Mouse (Mus musculus) liver, embryonic 15.5 days (tissue): Measurements from ENCODE around the gene Atat1. TPM values are rescaled to one million over a fixed set of nuclear protein-coding genes. Genes with fewer than 3 reads are reported as not detected.
"Not testable (repeated sequence)": the region's sequence is repeated elsewhere in the genome, so short reads cannot be mapped to it uniquely, and the experiment has no call there.

Source experiments
- ATAC-seq: fragments of 200-750 bp; cut with Nextera tagmentation; 2 replicates; pipeline ENCODE4 v1.8.0; 2017; ENCODE audit warnings: moderate number of reproducible peaks, mild to moderate bottlenecking, moderate library complexity; ENCODE audit not compliant: insufficient read depth
- H3K27ac ChIP-seq: fragments of 300-500 bp; sonication (generic); replicated peaks from 2 replicates; pipeline ENCODE4 v1.5.1; 2015; ENCODE audit warnings: mild to moderate bottlenecking, inconsistent platforms
- H3K27me3 ChIP-seq: fragments of 300-500 bp; sonication (generic); 2 replicates; pipeline ENCODE4 v1.6.1; 2015; ENCODE audit warnings: mild to moderate bottlenecking, inconsistent platforms
- H3K36me3 ChIP-seq: fragments of 300-500 bp; sonication (generic); replicated peaks from 2 replicates; pipeline ENCODE4 v1.6.1; 2015; ENCODE audit warnings: moderate library complexity, mild to moderate bottlenecking, inconsistent platforms
- H3K4me1 ChIP-seq: fragments of 300-500 bp; sonication (generic); replicated peaks from 2 replicates; pipeline ENCODE4 v1.6.1; 2015; ENCODE audit warnings: inconsistent platforms
- H3K4me2 ChIP-seq: fragments of 300-500 bp; sonication (generic); 2 replicates; pipeline ENCODE4 v1.6.1; 2015; ENCODE audit warnings: moderate library complexity, mild to moderate bottlenecking, inconsistent platforms
- H3K4me3 ChIP-seq: fragments of 300-500 bp; sonication (generic); replicated peaks from 2 replicates; pipeline ENCODE4 v1.5.1; 2015; ENCODE audit warnings: mild to moderate bottlenecking, inconsistent platforms
- H3K9ac ChIP-seq: fragments of 300-500 bp; sonication (generic); 2 replicates; pipeline ENCODE4 v1.6.1; 2015; ENCODE audit warnings: moderate library complexity, mild to moderate bottlenecking, inconsistent platforms
- H3K9me3 ChIP-seq: fragments of 300-500 bp; sonication (generic); replicated peaks from 2 replicates; pipeline ENCODE4 v1.6.1; 2016; ENCODE audit warnings: inconsistent platforms
- WGBS: fragments of 180-500 bp; shearing (Covaris S2); methylation state at CpG from one replicate; pipeline ENCODE4 v1.1.7; 2015; ENCODE audit warnings: mixed read lengths; ENCODE audit not compliant: insufficient replicate concordance; 5-methylcytosine and 5-hydroxymethylcytosine counted together
- polyA plus RNA-seq: library from polyadenylated mRNA; unstranded; fragments of >200 nt; fragmentation: Nextera tagmentation; extraction: Ambion mirVana; gene quantifications from 2 replicates; pipeline ENCODE4 v1.2.1, GENCODE M21; 2015

Atat1 gene
- 7.3 and 8.0 TPM in 2 replicates for polyA plus RNA-seq

- Histone ChIP-seq H3K36me3 (peaks cover 57% of the 10 kb centered on the region), H3K4me2 (peak within 1 kb of the TSS; percentile 92), H3K9me3 (no peaks in the 10 kb centered on the region), H3K4me3 (peak within 1 kb of the TSS; percentile 77), H3K27me3 (no peaks in the 10 kb centered on the region), H3K27ac (peak within 1 kb of the TSS; percentile 80), H3K9ac (peak within 1 kb of the TSS; percentile 71), H3K4me1 (peaks cover 58% of the 10 kb centered on the region)
- peak; percentile 73 for ATAC-seq
- 1% methylated on average over 25 of the region's 25 CpGs for WGBS
These were observed at the start of gene Atat1 for GRCm38 (mm10) chr17:35909919-35910369. Gene Atat1, minus strand, starts transcription at chr17:35910075.

GRCm38 (mm10) chr17:35958533-35959223 is 48.8 kb upstream of the Atat1 start:
- H3K9me3 ChIP-seq, result no peaks in the 10 kb centered on the region
- H3K27me3 ChIP-seq, result no peaks in the 10 kb centered on the region
- no peak overlapping the region for H3K9ac ChIP-seq
- WGBS, result 88% methylated on average over 15 of the region's 15 CpGs
- no peak overlapping the region for H3K4me2 ChIP-seq
- no peaks in the 10 kb centered on the region for H3K4me1 ChIP-seq
- peaks cover 82% of the 10 kb centered on the region for H3K36me3 ChIP-seq
- no peak overlapping the region for H3K27ac ChIP-seq
- H3K4me3 ChIP-seq, result no peak overlapping the region
- ATAC-seq, result no peak

- H3K4me3 ChIP-seq, result no peak overlapping the region
- WGBS, result 72% methylated on average over 8 of the region's 8 CpGs
- H3K9ac ChIP-seq, result no peak overlapping the region
- H3K4me1 ChIP-seq, result no peaks in the 10 kb centered on the region
- no peaks in the 10 kb centered on the region for H3K9me3 ChIP-seq
- peaks cover 42% of the 10 kb centered on the region for H3K36me3 ChIP-seq
- no peak overlapping the region for H3K27ac ChIP-seq
- ATAC-seq, result no peak
- no peaks in the 10 kb centered on the region; the same call in 1 of the 2 replicates for H3K27me3 ChIP-seq
- no peak overlapping the region for H3K4me2 ChIP-seq
These were observed 44.8 kb upstream of the Atat1 start for GRCm38 (mm10) chr17:35954665-35955064.

DNA sequence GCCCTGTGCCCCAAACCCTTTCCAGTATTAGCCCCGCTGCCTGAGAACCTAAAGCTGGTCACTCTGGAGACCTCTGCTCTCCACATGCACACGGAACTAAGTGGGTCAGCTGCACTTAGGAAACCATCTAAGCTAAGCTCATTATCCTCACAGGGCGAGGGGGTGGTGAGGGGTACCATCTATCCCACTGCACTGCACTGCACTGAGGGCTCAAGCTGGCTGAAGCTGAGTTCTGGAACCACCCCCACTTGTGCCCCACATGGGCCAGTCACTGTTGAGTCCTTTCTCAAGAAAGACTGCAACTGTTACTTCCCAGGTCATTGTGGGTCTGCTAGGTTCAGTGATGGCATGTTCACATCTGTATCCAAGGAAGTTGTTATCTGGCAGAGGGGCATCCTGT is 42.7 kb upstream of the Atat1 start:
- WGBS, result 69% methylated on average over 3 of the region's 3 CpGs
- H3K9me3 ChIP-seq, H3K4me3 ChIP-seq, ATAC-seq, H3K4me1 ChIP-seq, H3K4me2 ChIP-seq, H3K9ac ChIP-seq, H3K27ac ChIP-seq, H3K27me3 ChIP-seq: not testable (repeated sequence)
- H3K36me3 ChIP-seq, result peaks cover 21% of the 10 kb centered on the region

DNA sequence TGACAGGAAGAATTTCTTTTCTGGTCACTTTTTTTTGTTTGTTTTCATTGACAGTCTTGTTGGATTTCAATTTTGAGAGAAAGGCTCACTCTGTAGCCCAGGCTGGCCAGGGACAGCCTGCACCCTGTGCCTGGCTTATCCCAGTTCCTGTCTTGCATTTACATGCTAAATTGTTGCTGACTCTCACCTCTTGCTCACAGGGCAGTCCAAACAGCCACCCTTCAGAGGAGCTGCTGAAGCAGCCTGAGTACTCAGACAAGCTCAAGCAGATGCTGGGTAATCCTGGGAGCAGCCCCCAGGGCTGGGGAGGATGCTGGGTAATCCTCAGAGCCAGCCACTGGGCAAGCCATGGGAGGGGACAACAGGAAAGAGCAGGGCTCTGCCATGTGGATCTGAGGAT is 41.1 kb upstream of the Atat1 start:
- not testable (repeated sequence) for H3K9ac ChIP-seq, H3K4me1 ChIP-seq, H3K4me3 ChIP-seq, H3K27me3 ChIP-seq, H3K4me2 ChIP-seq, H3K27ac ChIP-seq, ATAC-seq, H3K9me3 ChIP-seq, H3K36me3 ChIP-seq

DNA sequence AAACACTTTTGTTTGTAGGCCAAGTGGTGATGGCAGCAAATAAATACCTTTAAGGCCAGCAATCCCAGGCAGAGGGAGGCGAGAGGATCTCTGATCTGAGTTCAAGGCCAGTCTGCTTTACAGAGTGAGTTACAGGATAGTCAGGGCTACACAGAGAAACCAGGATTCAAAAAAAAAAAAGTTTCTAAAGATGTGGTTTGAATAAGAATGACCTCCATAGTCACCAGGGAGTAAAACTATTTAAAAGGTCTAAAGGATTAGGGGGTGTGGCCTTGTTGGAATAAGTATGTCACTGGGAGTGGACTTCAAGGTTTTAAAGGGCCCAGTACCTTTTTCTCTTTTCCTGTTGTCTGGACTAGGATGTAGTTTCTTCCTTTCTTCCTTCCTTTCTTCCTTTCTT is 30.1 kb upstream of the Atat1 start:
- no peak overlapping the region for H3K27ac ChIP-seq
- no peak overlapping the region for H3K9ac ChIP-seq
- no peak overlapping the region for H3K4me3 ChIP-seq
- no peak overlapping the region for H3K4me2 ChIP-seq
- H3K4me1 ChIP-seq, result no peaks in the 10 kb centered on the region
- H3K36me3 ChIP-seq, result no peaks in the 10 kb centered on the region
- ATAC-seq, result no peak
- no peaks in the 10 kb centered on the region for H3K27me3 ChIP-seq
- no peaks in the 10 kb centered on the region for H3K9me3 ChIP-seq
- WGBS, result 42% methylated on average over 1 of the region's 1 CpGs

DNA sequence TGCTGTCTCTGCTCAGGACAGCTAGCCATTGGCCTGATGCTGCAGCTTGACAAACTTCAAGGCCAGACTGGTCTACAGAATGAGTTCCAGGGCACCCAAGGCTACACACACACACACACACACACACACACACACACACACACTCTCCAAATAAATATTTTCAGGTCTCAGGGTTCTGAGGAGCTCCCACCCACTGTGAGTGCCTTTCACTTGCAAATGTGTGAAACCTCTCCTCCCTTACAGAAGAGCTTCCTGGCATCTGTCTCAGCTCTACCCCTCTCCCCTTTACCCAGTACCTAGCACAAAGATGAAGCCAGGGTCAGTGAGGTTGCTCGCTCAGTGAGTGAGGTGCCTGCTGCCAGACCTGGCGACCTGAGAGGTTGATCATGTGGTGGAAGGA is 29.2 kb upstream of the Atat1 start:
- no peaks in the 10 kb centered on the region for H3K4me1 ChIP-seq
- no peak for ATAC-seq
- no peak overlapping the region for H3K4me3 ChIP-seq
- H3K36me3 ChIP-seq, result no peaks in the 10 kb centered on the region
- H3K9ac ChIP-seq, result no peak overlapping the region
- H3K27ac ChIP-seq, result no peak overlapping the region
- H3K9me3 ChIP-seq, result no peaks in the 10 kb centered on the region
- 48% methylated on average over 2 of the region's 2 CpGs for WGBS
- H3K27me3 ChIP-seq, result no peaks in the 10 kb centered on the region
- no peak overlapping the region for H3K4me2 ChIP-seq

- Histone ChIP-seq H3K4me2 (no peak overlapping the region), H3K27ac (no peak overlapping the region), H3K27me3 (no peaks in the 10 kb centered on the region), H3K9ac (no peak overlapping the region), H3K4me3 (no peak overlapping the region), H3K36me3 (0 out of 2 replicates have a peak, but pooled peaks cover under 1% of the 10 kb centered on the region), H3K9me3 (no peaks in the 10 kb centered on the region), H3K4me1 (no peaks in the 10 kb centered on the region)
- peak; percentile 49; the same call in 1 of the 2 replicates for ATAC-seq
- 21% methylated on average over 2 of the region's 2 CpGs for WGBS
These were observed 27.9 kb upstream of the Atat1 start for GRCm38 (mm10) chr17:35937700-35938348.

DNA sequence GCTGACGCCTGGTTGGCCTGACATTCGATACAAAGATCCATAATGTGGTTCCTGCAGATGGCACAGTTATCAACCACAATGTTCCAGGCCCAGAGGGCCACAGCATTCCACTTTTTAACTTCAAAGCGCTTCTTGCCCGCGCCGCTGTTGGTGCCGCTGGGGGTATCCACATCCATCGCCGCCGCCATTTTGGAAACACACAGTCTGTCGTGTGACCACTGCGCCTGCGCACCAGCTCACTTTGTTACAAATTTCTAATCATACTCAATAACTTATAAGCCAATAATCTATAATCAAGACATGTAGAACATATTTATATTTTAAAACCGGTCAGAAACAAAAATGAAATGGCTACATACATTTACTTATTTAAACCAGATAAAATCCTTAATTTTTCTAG is 25.9 kb upstream of the Atat1 start:
- not testable (repeated sequence) for H3K9me3 ChIP-seq, H3K4me1 ChIP-seq, H3K4me3 ChIP-seq, H3K27ac ChIP-seq, H3K4me2 ChIP-seq, ATAC-seq, H3K9ac ChIP-seq, H3K27me3 ChIP-seq
- peaks cover 12% of the 10 kb centered on the region for H3K36me3 ChIP-seq
- 84% methylated on average over 14 of the region's 14 CpGs for WGBS

- no peak for ATAC-seq
- Histone ChIP-seq H3K9me3 (no peaks in the 10 kb centered on the region), H3K4me2 (no peak overlapping the region), H3K4me1 (peaks cover 13% of the 10 kb centered on the region), H3K4me3 (no peak overlapping the region), H3K36me3 (peaks cover 43% of the 10 kb centered on the region), H3K9ac (no peak overlapping the region), H3K27ac (no peak overlapping the region), H3K27me3 (no peaks in the 10 kb centered on the region)
- WGBS, result 80% methylated on average over 4 of the region's 4 CpGs
These were observed 22.7 kb upstream of the Atat1 start for GRCm38 (mm10) chr17:35932608-35933007.

- WGBS, result 93% methylated on average over 12 of the region's 12 CpGs
- no peak for ATAC-seq
- Histone ChIP-seq H3K9ac (no peak overlapping the region), H3K4me3 (no peak overlapping the region), H3K36me3 (peaks cover 62% of the 10 kb centered on the region), H3K4me2 (no peak overlapping the region), H3K9me3 (no peaks in the 10 kb centered on the region), H3K27me3 (no peaks in the 10 kb centered on the region), H3K4me1 (peaks cover 31% of the 10 kb centered on the region), H3K27ac (no peak overlapping the region)
These were observed 20.8 kb upstream of the Atat1 start for GRCm38 (mm10) chr17:35930627-35931026.
